Mouse (Mus musculus) lung, adult 2 months (tissue): ENCODE results near the gene Sufu.

Source experiments
- CTCF ChIP-seq: fragments of 200-500 bp; IDR thresholded peaks from 2 replicates; pipeline ENCODE4 v1.5.1; 2011; ENCODE audit warnings: mild to moderate bottlenecking, low read length, control low read depth; ENCODE audit not compliant: insufficient read depth
- POLR2A ChIP-seq: fragments of 200-500 bp; IDR thresholded peaks from 2 replicates; pipeline ENCODE4 v1.6.1; 2011; ENCODE audit warnings: low read depth, mild to moderate bottlenecking, control low read depth, low read length, borderline replicate concordance; ENCODE audit errors: extremely low read depth

DNA sequence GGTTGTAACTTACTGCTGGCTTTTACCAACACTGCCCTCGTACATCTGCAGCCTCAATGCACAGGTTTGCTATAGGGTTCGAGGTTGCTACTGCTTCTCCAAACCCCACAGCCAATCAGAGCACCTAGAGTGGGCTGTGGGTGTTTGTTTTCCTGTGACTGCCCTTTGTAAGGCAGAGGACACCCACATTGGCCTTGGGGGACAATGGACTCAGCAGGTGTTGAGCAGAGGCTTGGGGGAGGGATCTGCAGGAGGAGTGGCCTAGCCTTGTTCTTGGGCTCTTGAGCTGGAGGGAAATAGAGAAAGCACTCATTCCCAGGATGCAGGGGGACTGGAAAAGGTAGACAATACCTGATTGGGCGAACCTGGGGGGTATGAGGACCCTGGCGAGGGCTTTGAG lies 38.3 kb upstream of the Sufu start:
- no peak for TF ChIP-seq CTCF
- no peak for TF ChIP-seq POLR2A
